Mouse (Mus musculus): ENCODE data around the gene Gm10945. TPM values are rescaled to one million over a fixed set of nuclear protein-coding genes. Genes with fewer than 3 reads are reported as not detected.
A peak's percentile ranks its signal among the peaks of the same experiment; 100 is the strongest.

Gene Gm10945
- polyA plus RNA-seq (2015; fragmentation: Nextera tagmentation; extraction: Ambion mirVana) = not detected in 2 replicates

DNA sequence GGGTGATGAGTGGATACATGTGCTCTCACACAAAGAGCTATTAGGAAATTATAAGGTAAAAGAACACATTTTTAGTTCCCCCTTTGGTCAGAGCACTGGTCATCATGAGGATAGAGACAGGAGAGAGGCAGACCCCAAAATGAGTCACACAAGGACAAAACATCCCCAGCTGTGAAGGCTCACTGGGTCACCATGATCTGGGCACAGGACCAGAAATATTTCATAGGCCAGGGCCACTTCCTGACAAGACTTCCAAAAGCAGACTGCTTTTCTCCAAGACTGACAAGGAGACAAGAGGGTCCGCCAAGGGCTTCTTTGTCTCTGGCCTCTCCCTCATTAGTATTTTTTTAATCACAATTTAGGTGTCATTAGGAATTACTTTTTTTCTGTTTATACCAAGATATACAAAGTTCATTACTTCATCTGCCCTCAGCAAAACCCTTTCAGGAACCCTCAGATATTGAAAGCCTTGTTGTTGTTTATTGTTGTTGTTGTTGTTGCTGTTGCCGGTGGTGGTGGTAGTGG lies at the start of gene Gm10945:
TSS of gene Gm10945 (minus strand) at position 475 of the 525 bp plus-strand sequence.
- H3K9ac ChIP-seq = no peak within 1 kb of the TSS
- H3K36me3 ChIP-seq = no peaks in the 10 kb centered on the region
- H3K27ac ChIP-seq = no peak within 1 kb of the TSS
- no peaks in the 10 kb centered on the region for H3K9me3 ChIP-seq (replicated peaks)
- H3K4me3 ChIP-seq (replicated peaks) = no peak within 1 kb of the TSS
- ATAC-seq (replicated peaks; ENCODE audit: low FRiP score) = no peak
- H3K4me2 ChIP-seq = no peak within 1 kb of the TSS
- no peaks in the 10 kb centered on the region for H3K27me3 ChIP-seq
- H3K4me1 ChIP-seq = no peaks in the 10 kb centered on the region
- WGBS = 89% methylated on average over 2 of the region's 2 CpGs

DNA sequence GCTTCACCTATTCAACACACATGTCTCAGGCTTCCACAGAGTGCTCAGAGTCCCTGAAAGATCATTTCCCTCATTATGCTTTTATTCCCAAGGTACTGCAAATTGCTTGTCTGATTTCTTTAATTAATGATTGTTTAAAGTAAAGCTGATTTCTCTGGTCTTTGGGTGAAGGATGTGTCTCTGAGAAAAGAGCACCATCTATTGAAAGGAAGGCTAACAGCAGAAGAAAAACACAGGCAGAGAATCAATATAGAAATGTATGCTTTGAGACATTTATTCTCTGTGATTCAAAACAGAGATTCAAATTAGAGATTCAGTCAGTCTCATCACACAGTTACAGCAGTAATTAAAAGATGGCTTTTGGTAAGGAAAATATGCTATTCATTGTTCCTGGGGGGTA lies 28.7 kb upstream of the Gm10945 start:
- Histone ChIP-seq H3K27me3 (peaks cover 10% of the 10 kb centered on the region), H3K36me3 (no peaks in the 10 kb centered on the region), H3K9ac (no peak overlapping the region), H3K27ac (no peak overlapping the region), H3K4me1 (no peaks in the 10 kb centered on the region), H3K9me3 (replicated peaks) (no peaks in the 10 kb centered on the region), H3K4me2 (no peak overlapping the region), H3K4me3 (replicated peaks) (no peak overlapping the region)
- ATAC-seq (replicated peaks; ENCODE audit: low FRiP score) = no peak

DNA sequence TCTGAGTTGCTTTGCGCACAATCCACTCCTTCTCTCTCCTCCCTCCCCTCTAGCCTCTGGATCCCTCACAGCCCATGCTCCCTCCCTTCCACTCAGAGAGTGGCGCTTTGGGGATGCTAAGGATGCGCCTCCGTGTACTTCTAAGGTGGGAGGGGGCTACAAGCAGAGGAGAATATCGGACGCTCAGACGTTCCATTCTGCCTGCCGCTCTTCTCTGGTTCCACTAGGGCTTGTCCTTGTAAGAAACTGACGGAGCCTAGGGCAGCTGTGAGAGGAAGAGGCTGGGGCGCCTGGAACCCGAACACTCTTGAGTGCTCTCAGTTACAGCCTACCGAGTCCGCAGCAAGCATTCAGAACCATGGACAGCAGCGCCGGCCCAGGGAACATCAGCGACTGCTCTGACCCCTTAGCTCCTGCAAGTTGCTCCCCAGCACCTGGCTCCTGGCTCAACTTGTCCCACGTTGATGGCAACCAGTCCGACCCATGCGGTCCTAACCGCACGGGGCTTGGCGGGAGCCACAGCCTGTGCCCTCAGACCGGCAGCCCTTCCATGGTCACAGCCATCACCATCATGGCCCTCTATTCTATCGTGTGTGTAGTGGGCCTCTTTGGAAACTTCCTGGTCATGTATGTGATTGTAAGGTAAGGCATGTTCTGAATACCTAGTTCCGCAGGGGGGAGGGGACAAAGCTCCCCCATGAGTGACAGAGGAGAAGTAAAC lies 27.1 kb upstream of the Gm10945 start:
- no peaks in the 10 kb centered on the region for H3K9me3 ChIP-seq (replicated peaks)
- peak; percentile 93 for ATAC-seq (replicated peaks; ENCODE audit: low FRiP score)
- H3K4me3 ChIP-seq (replicated peaks) = no peak overlapping the region
- no peaks in the 10 kb centered on the region for H3K4me1 ChIP-seq
- 4% methylated on average over 25 of the region's 25 CpGs for WGBS
- H3K27me3 ChIP-seq = peaks cover 10% of the 10 kb centered on the region
- no peak overlapping the region for H3K27ac ChIP-seq
- H3K9ac ChIP-seq = no peak overlapping the region
- no peaks in the 10 kb centered on the region for H3K36me3 ChIP-seq
- no peak overlapping the region for H3K4me2 ChIP-seq

DNA sequence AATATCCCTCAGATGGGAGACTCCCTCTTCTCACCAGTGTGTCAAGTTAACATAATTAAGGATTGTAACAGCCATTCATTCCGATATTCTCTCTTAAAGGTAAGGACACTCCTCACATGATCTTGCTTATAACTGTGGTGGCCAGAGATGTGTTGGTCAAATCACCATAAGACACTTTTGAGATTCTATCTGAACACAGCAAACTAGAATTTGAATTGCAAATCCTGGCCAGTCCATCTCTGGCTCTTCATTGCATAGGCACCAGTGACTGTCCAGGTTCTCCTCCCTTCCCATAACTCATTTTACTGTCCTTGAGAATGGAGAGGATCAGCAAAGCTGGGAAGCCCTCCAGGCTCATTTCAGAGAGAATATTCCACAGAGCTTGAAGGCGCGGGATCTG lies 3.4 kb downstream of the Gm10945 start, which contains the start of gene Oprm1:
TSS of gene Oprm1 (plus strand) at position 301 of the 400 bp plus-strand sequence.
- H3K4me1 ChIP-seq = no peaks in the 10 kb centered on the region
- H3K9ac ChIP-seq = no peak within 1 kb of the TSS
- H3K4me3 ChIP-seq (replicated peaks) = no peak within 1 kb of the TSS
- H3K27ac ChIP-seq = no peak within 1 kb of the TSS
- H3K9me3 ChIP-seq (replicated peaks) = no peaks in the 10 kb centered on the region
- no peak within 1 kb of the TSS for H3K4me2 ChIP-seq
- no peaks in the 10 kb centered on the region for H3K27me3 ChIP-seq
- ATAC-seq (replicated peaks; ENCODE audit: low FRiP score) = no peak
- H3K36me3 ChIP-seq = no peaks in the 10 kb centered on the region
- WGBS = 97% methylated on average over 3 of the region's 3 CpGs

DNA sequence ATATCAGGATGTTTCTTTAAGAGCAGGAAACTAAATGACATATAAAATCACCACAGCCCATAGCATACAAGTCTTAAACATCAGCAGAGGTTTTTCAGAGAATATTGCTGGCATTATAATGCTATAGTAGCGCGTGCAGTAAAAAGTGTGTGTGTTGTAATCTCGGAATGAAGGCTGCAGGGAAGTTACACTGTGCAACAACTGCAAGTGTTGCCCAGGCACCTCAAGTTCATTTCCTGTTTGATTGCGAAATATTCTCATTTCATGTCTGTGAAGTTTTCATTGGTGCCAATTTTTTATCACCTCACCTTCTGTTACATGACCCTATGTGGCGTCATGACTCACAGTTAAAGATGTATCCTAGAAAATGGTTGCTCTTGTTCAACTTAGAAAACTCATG lies 8.2 kb downstream of the Gm10945 start:
- no peak for ATAC-seq (replicated peaks; ENCODE audit: low FRiP score)

DNA sequence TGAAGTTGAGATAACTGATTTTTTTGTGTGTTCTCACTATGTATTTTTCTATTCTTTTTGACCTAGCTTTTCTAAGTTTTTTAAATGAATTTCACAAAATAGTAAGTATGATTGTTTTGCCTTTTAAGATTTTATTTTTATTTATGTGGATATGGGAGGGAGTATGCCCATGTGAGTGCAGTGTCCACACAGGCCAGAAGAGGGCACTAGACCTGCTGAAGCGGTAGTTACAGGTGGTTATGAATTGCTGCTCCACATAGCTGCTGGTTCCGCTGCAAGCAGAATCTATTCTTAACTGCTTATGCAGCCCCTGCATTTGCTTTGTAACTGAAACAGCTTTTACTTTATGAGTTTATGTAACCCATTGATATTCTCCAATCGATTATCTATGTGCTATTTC lies 33.1 kb downstream of the Gm10945 start:
- WGBS = 95% methylated on average over 3 of the region's 3 CpGs
- Histone ChIP-seq H3K9ac (no peak overlapping the region), H3K27ac (no peak overlapping the region), H3K36me3 (no peaks in the 10 kb centered on the region), H3K4me1 (no peaks in the 10 kb centered on the region), H3K4me3 (replicated peaks) (no peak overlapping the region), H3K27me3 (no peaks in the 10 kb centered on the region), H3K4me2 (no peak overlapping the region), H3K9me3 (replicated peaks) (no peaks in the 10 kb centered on the region)
- no peak for ATAC-seq (replicated peaks; ENCODE audit: low FRiP score)

More for the DNA sequence above, 8.2 kb downstream of the Gm10945 start:
- Histone ChIP-seq H3K9me3 (replicated peaks) (no peaks in the 10 kb centered on the region), H3K9ac (no peak overlapping the region), H3K4me1 (no peaks in the 10 kb centered on the region), H3K4me3 (replicated peaks) (no peak overlapping the region), H3K36me3 (no peaks in the 10 kb centered on the region), H3K27me3 (no peaks in the 10 kb centered on the region), H3K27ac (no peak overlapping the region), H3K4me2 (no peak overlapping the region)
- WGBS = 89% methylated on average over 5 of the region's 5 CpGs

DNA sequence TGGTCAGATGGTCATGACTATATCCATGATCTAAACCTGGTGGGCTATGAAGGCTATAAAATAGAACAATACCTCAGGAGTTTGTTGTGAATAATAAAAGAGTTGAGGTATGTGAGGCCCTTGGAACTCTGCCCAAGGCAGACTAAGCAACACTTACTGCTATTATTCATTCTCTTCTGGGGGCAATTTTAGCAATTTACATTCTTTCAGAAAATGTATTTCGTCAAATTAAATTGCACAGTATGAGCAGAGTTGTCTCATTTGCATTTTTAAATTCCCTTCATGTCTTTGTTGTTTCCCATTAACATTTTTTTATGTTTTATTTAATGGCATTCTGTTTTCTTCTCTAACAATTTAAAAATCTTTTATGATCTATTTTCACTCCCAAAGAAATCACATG lies 37.8 kb downstream of the Gm10945 start:
- no peak overlapping the region for H3K9ac ChIP-seq
- H3K9me3 ChIP-seq (replicated peaks) = no peaks in the 10 kb centered on the region
- no peak overlapping the region for H3K4me2 ChIP-seq
- 78% methylated on average over 1 of the region's 1 CpGs for WGBS
- no peak overlapping the region for H3K4me3 ChIP-seq (replicated peaks)
- no peaks in the 10 kb centered on the region for H3K4me1 ChIP-seq
- ATAC-seq (replicated peaks; ENCODE audit: low FRiP score) = no peak
- H3K36me3 ChIP-seq = no peaks in the 10 kb centered on the region
- H3K27ac ChIP-seq = no peak overlapping the region
- no peaks in the 10 kb centered on the region for H3K27me3 ChIP-seq

DNA sequence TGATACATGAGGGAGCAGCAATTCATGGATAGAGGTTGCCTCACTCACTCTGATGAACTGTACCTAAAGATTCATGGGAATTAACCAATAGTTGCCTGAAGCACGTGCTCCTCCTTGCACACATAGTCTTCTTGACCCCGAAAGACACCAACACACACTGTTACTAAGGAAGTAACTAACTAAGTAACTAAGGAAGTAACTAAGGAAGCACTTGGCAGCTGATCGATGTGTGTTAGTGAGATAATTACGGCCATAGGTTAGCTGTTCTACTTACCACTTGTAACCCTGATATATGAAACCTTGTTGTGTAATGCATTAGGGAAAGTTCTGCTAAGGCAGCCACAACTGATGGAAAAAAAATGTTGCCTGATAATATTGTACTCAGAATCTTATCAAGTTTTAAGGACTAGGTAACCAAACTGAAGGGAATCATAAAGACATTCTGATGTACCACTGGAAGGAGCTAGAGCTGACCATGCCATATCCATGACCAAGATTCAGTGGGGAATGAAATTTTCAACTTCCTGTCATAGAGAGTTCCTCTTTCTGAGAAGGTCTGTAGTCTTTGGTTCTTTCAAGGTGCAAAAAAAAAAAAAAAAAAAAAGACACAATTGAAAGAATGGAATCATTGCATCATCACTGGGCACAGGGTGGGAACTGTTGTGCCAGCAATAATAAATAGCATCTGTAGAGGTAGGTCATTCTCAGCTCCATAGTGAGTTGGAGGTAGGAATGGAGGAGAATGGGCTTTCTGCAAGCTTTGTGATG lies 44.2 kb downstream of the Gm10945 start:
- ATAC-seq (replicated peaks; ENCODE audit: low FRiP score) = no peak
- WGBS = 74% methylated on average over 4 of the region's 4 CpGs

DNA sequence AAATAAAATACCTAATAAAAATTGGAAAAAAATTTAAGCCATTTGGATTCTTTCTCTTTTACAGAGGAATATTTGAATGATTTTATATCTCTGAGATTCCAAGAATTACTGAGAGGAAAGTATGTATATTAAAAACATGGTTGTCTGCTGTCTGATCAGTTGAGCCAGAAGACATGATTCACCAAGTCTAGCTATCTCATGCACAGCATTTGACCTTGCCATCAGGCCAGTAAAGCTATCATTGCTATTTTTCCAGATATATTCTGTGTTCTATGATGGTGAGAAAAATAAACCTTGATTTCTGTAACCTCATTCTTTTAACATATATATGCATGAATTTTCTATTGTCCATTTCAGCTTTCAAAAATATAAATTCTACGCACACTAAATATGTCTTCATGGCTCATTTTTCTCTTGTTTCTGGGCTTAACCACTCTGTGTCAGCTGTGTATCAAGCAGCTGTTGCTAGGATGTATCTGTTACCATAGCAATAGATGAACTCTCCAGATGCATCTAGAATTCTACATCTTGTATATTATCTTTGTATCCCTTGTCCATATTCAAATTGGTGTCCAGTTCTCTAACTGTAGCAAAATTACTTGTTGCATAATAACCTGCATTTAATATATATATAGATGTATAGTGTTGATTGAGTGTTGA lies 56.2 kb downstream of the Gm10945 start:
- Histone ChIP-seq H3K27ac (no peak overlapping the region), H3K36me3 (no peaks in the 10 kb centered on the region), H3K4me3 (replicated peaks) (no peak overlapping the region), H3K27me3 (no peaks in the 10 kb centered on the region), H3K9me3 (replicated peaks) (no peaks in the 10 kb centered on the region), H3K4me1 (no peaks in the 10 kb centered on the region), H3K4me2 (no peak overlapping the region), H3K9ac (no peak overlapping the region)
- 100% methylated on average over 1 of the region's 1 CpGs for WGBS
- no peak for ATAC-seq (replicated peaks; ENCODE audit: low FRiP score)

More for the DNA sequence above, 44.2 kb downstream of the Gm10945 start:
- H3K27me3 ChIP-seq = no peaks in the 10 kb centered on the region
- H3K4me3 ChIP-seq (replicated peaks) = no peak overlapping the region
- no peaks in the 10 kb centered on the region for H3K9me3 ChIP-seq (replicated peaks)
- no peak overlapping the region for H3K9ac ChIP-seq
- no peaks in the 10 kb centered on the region for H3K4me1 ChIP-seq
- H3K4me2 ChIP-seq = no peak overlapping the region
- no peak overlapping the region for H3K27ac ChIP-seq
- H3K36me3 ChIP-seq = no peaks in the 10 kb centered on the region

DNA sequence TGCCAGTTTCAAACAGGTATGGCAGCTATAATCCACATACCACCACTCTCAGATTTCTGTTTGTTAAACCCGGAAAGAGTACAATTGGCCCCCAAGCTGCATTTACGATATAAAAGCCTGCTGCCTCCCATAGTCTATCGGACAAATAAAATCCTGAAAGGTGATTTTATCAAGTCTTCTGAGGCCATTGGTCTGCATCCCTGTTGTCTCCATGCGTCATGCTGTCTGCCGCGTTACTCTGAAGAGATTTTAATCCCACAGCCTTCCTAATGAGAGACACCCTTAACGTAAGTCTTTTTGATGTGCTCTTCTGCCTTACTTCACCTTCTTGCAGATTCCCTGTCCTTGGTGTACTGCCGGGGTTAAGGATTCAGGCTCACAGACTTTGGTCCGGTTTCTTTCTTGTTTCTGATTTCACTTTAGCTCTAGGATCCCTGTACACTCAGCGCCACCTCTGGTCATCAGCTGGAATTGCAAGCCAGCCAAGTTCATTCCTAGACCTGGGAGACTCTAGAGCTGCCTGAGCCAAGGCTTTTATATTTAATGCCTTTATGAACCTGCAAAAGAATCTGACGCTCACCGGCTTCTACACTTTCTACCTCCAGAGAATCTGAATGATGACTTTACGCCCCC lies 67.2 kb downstream of the Gm10945 start:
- no peak for ATAC-seq (replicated peaks; ENCODE audit: low FRiP score)
- Histone ChIP-seq H3K27ac (no peak overlapping the region), H3K4me3 (replicated peaks) (no peak overlapping the region), H3K4me2 (no peak overlapping the region), H3K9ac (no peak overlapping the region), H3K4me1 (no peaks in the 10 kb centered on the region), H3K9me3 (replicated peaks) (no peaks in the 10 kb centered on the region), H3K27me3 (no peaks in the 10 kb centered on the region), H3K36me3 (no peaks in the 10 kb centered on the region)
- WGBS = 52% methylated on average over 13 of the region's 13 CpGs

Data from kidney, embryonic 15.5 days (tissue).